Comparison of ENCODE assay signal across 8 mouse cellular contexts in genomic region chrX:58620403-58620802, GRCm38 (mm10).
DNase-seq lines count a peak whose midpoint lies in the region; ATAC-seq and TF ChIP-seq lines count a peak whose summit lies in the region.

No protein-coding gene starts in this region.

- 53% methylated on average over 2 of the region's 2 CpGs for WGBS in heart, embryonic 11.5 days (ENCODE audit: insufficient replicate concordance)
- 57% methylated on average over 2 of the region's 2 CpGs for whole genome bisulfite sequencing in hindbrain, postnatal 0 days
- 57% methylated on average over 2 of the region's 2 CpGs for WGBS in limb, embryonic 14.5 days

- no peak overlapping the region for H3K27ac ChIP-seq in heart, embryonic 11.5 days (ENCODE audit: low read depth, low read length)
- no peak overlapping the region for H3K27ac ChIP-seq in hindbrain, postnatal 0 days
- H3K27ac ChIP-seq in limb, embryonic 14.5 days (replicated peaks; ENCODE audit: low read depth, low read length) = no peak overlapping the region

- TF ChIP-seq CTCF in E14TG2a.4 (conservative IDR thresholded peaks at IDR 0.05; ENCODE audit: low read length) = peak; percentile 43
- peak; percentile 75 for TF ChIP-seq CTCF in hindbrain, postnatal 0 days (IDR thresholded peaks at IDR 0.05; ENCODE audit: low read depth)

- TF ChIP-seq POLR2A in limb, embryonic 14.5 days (IDR thresholded peaks at IDR 0.05; ENCODE audit: borderline replicate concordance, extremely low read depth, insufficient read depth, insufficient read length) = no peak

- no peaks in the 10 kb centered on the region for H3K36me3 ChIP-seq in heart, embryonic 11.5 days (ENCODE audit: control insufficient read depth, insufficient read depth, low read length)
- no peaks in the 10 kb centered on the region for H3K36me3 ChIP-seq in E14TG2a.4 (ENCODE audit: insufficient read depth, low read length)
- no peaks in the 10 kb centered on the region for H3K36me3 ChIP-seq in hindbrain, postnatal 0 days (ENCODE audit: insufficient read depth, low read length)
- no peaks in the 10 kb centered on the region for H3K36me3 ChIP-seq in limb, embryonic 14.5 days (ENCODE audit: control insufficient read depth, insufficient read depth, low read length)

- peak; percentile 2 to 20 for DNase-seq in heart, postnatal 10 days
- DNase-seq in cerebellum, postnatal 14 days = peak; percentile 48 to 57
- peak; percentile 63 for DNase-seq in hindbrain, postnatal 0 days (ENCODE audit: low spot score)
- peak; percentile 9 for DNase-seq in limb, embryonic 14.5 days (ENCODE audit: low spot score)
- DNase-seq in gastrocnemius, postnatal 25 days = no peak

- no peaks in the 10 kb centered on the region for H3K4me1 ChIP-seq in heart, embryonic 11.5 days (ENCODE audit: control insufficient read depth, insufficient read depth, low read length)
- no peaks in the 10 kb centered on the region for H3K4me1 ChIP-seq in E14TG2a.4 (replicated peaks; ENCODE audit: low read depth, low read length)
- no peaks in the 10 kb centered on the region for H3K4me1 ChIP-seq in hindbrain, postnatal 0 days (ENCODE audit: insufficient read depth, low read length)
- no peaks in the 10 kb centered on the region for H3K4me1 ChIP-seq in limb, embryonic 14.5 days (ENCODE audit: control insufficient read depth, insufficient read depth, low read length)

- ATAC-seq in heart, embryonic 11.5 days (replicated peaks; ENCODE audit: insufficient number of reproducible peaks, low FRiP score, low TSS enrichment) = no peak
- no peak; the same call in 1 of the 2 replicates for ATAC-seq in hindbrain, postnatal 0 days
- ATAC-seq in limb, embryonic 14.5 days (ENCODE audit: low FRiP score, low read depth) = no peak
- ATAC-seq in granulocyte monocyte progenitor cell, adult 5-6 weeks (replicated peaks; ENCODE audit: poor library complexity, severe bottlenecking) = no peak

- H3K9me3 ChIP-seq in heart, embryonic 11.5 days (replicated peaks; ENCODE audit: control insufficient read depth, low read length) = no peaks in the 10 kb centered on the region
- H3K9me3 ChIP-seq in E14TG2a.4 (ENCODE audit: low read length) = no peaks in the 10 kb centered on the region
- no peaks in the 10 kb centered on the region for H3K9me3 ChIP-seq in hindbrain, postnatal 0 days (ENCODE audit: low read length)
- H3K9me3 ChIP-seq in limb, embryonic 14.5 days (ENCODE audit: control insufficient read depth, low read length) = no peaks in the 10 kb centered on the region

- H3K27me3 ChIP-seq in heart, embryonic 11.5 days (ENCODE audit: control insufficient read depth, insufficient read depth, low read length) = no peaks in the 10 kb centered on the region
- H3K27me3 ChIP-seq in E14TG2a.4 (ENCODE audit: insufficient read depth, low read length) = no peaks in the 10 kb centered on the region
- no peaks in the 10 kb centered on the region for H3K27me3 ChIP-seq in hindbrain, postnatal 0 days (ENCODE audit: insufficient read depth, low read length)
- no peaks in the 10 kb centered on the region for H3K27me3 ChIP-seq in limb, embryonic 14.5 days (ENCODE audit: control insufficient read depth, insufficient read depth, low read length)

- intact Hi-C loops in heart, postnatal 10 days (cut with DNase I) = loop anchor here (10.0 kb wide), 1 partner anchor 514 kb away; no protein-coding TSS in a partner anchor

- H3K4me3 ChIP-seq in heart, embryonic 11.5 days (ENCODE audit: low read depth, low read length) = no peak overlapping the region
- no peak overlapping the region for H3K4me3 ChIP-seq in E14TG2a.4 (replicated peaks; ENCODE audit: low read length)
- H3K4me3 ChIP-seq in hindbrain, postnatal 0 days (ENCODE audit: low read length) = no peak overlapping the region
- no peak overlapping the region for H3K4me3 ChIP-seq in limb, embryonic 14.5 days (replicated peaks; ENCODE audit: low read length)

- no peak overlapping the region for H3K4me2 ChIP-seq in heart, embryonic 11.5 days
- H3K4me2 ChIP-seq in hindbrain, postnatal 0 days (ENCODE audit: low read depth, low read length) = no peak overlapping the region
- H3K4me2 ChIP-seq in limb, embryonic 14.5 days (replicated peaks; ENCODE audit: low read depth, low read length, severe bottlenecking) = no peak overlapping the region

- no peak overlapping the region for H3K9ac ChIP-seq in heart, embryonic 11.5 days (ENCODE audit: low read depth, low read length)
- H3K9ac ChIP-seq in hindbrain, postnatal 0 days (replicated peaks; ENCODE audit: low read length) = no peak overlapping the region
- H3K9ac ChIP-seq in limb, embryonic 14.5 days (ENCODE audit: low read depth, low read length, severe bottlenecking) = no peak overlapping the region
